Mouse (Mus musculus): ENCODE results near the gene Ccnd2. TPM values are rescaled to one million over a fixed set of nuclear protein-coding genes. Genes with fewer than 3 reads are reported as not detected.

The Ccnd2 gene
- total and polyA plus RNA-seq, 3 experiments = 67.3 to 407 (median 198) TPM

DNA sequence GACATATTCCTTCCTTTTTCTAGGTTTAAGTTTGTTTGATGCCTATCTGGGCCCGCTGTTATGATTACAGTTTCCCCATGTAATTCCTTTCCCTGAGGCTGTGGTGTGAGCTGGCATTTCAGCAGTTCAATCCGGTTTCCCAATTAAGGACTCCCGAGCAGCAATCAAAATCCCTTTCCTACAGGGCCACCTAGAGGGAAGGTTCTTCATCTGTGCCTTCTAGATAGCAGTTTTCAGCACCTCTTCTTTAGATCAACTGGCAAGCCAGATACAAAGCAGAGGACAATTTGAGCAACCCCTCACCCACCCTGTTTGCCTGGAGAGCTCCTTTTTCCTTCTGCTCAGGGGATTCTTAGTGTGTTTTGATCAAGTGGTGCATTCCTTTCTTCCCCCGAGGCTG is 65.3 kb downstream of the Ccnd2 start:
- Histone ChIP-seq H3K27me3 (ENCODE audit: control insufficient read depth in 1 of 2, insufficient read depth in 2 of 2, low read length in 2 of 2) (no peaks in the 10 kb centered on the region), H3K9ac (ENCODE audit: control insufficient read depth, low read depth, low read length, poor library complexity, severe bottlenecking) (no peak overlapping the region), H3K4me1 (ENCODE audit: control insufficient read depth in 1 of 2, insufficient read depth in 2 of 2, low read length in 2 of 2) (no peaks in the 10 kb centered on the region), H3K36me3 (ENCODE audit: control insufficient read depth in 1 of 2, insufficient read depth in 2 of 2, low read length in 2 of 2) (no peaks in the 10 kb centered on the region), H3K27ac (ENCODE audit: control insufficient read depth, low read depth, low read length) (no peak overlapping the region), H3K4me3 (ENCODE audit: control insufficient read depth in 1 of 2, insufficient read depth in 1 of 2, low read depth in 2 of 2, low read length in 2 of 2) (no peak overlapping the region), H3K79me2 (ENCODE audit: control insufficient read depth, insufficient read depth, low read length, poor library complexity) (no peaks in the 10 kb centered on the region), H3K9me3 (replicated peaks; ENCODE audit: insufficient read depth, low read length) (no peaks in the 10 kb centered on the region)
- TF ChIP-seq CTCF (IDR thresholded peaks at IDR 0.05 in 2 of 3, conservative IDR thresholded peaks at IDR 0.05 in 1 of 3; ENCODE audit: control insufficient read depth in 1 of 3, insufficient read depth in 1 of 3, low read depth in 2 of 3, low read length in 3 of 3, poor library complexity in 1 of 3, severe bottlenecking in 1 of 3) = peak; percentile 42 to 67 (median 55)
- TF ChIP-seq RAD21 (IDR thresholded peaks at IDR 0.05; ENCODE audit: low read depth, low read length) = peak; percentile 68
- peak; percentile 53 for TF ChIP-seq ZC3H11A (IDR thresholded peaks at IDR 0.05; ENCODE audit: low read depth, low read length)
- no peak for TF ChIP-seq ETS1 (IDR thresholded peaks at IDR 0.05; ENCODE audit: low read depth, low read length)
- TF ChIP-seq SMC3 (IDR thresholded peaks at IDR 0.05; ENCODE audit: low read depth, low read length) = peak; percentile 58
- peak; percentile 83 for DNase-seq (ENCODE audit: low read depth, low spot score)

DNA sequence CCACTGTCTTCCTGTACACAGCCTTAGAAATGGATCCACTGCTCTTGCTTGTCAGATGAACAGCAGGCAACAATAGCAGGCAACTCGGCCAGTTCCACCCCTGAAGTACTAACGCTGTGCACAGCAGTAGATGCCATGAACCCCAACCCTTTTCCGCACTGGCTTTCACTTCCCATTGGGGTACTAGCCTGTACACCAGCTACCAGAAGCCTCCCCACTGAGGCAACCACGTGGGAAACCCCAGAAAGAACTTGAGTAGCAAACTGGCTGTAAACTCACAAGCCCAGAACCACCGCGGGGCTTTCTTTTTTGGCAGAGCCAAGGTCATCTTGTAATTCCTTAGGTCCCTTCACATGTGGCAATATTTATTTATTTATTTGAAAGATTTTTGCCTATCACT is 70.2 kb downstream of the Ccnd2 start:
- no peak for DNase-seq (ENCODE audit: low read depth, low spot score)
- TF ChIP-seq MXI1 (IDR thresholded peaks at IDR 0.05; ENCODE audit: low read depth, low read length) (no peak), E2F4 (IDR thresholded peaks at IDR 0.05; ENCODE audit: borderline replicate concordance, low read depth, low read length) (no peak), TCF12 (IDR thresholded peaks at IDR 0.05; ENCODE audit: low read depth, low read length) (no peak), CHD1 (IDR thresholded peaks at IDR 0.05; ENCODE audit: low read depth, low read length) (no peak), ZMIZ1 (IDR thresholded peaks at IDR 0.05; ENCODE audit: low read depth, low read length) (no peak), EP300 (IDR thresholded peaks at IDR 0.05; ENCODE audit: low read depth in 1 of 2, low read length in 2 of 2) (no peak), USF2 (IDR thresholded peaks at IDR 0.05; ENCODE audit: borderline replicate concordance in 1 of 2, insufficient read depth in 1 of 2, low read depth in 1 of 2, low read length in 2 of 2) (no peak), USF1 (IDR thresholded peaks at IDR 0.05; ENCODE audit: low read depth, low read length) (no peak), HCFC1 (IDR thresholded peaks at IDR 0.05; ENCODE audit: low read depth, low read length) (no peak), POLR2AphosphoS5 (IDR thresholded peaks at IDR 0.05; ENCODE audit: borderline replicate concordance, low read depth, low read length) (no peak), SIN3A (IDR thresholded peaks at IDR 0.05; ENCODE audit: low read length) (no peak), NELFE (IDR thresholded peaks at IDR 0.05; ENCODE audit: low read depth, low read length) (no peak), GATA1 (IDR thresholded peaks at IDR 0.05; ENCODE audit: low read depth, low read length) (no peak)
- Histone ChIP-seq H3K27me3 (ENCODE audit: control insufficient read depth in 1 of 2, insufficient read depth in 2 of 2, low read length in 2 of 2) (no peaks in the 10 kb centered on the region), H3K79me2 (ENCODE audit: control insufficient read depth, insufficient read depth, low read length, poor library complexity) (no peaks in the 10 kb centered on the region), H3K4me3 (ENCODE audit: control insufficient read depth in 1 of 2, insufficient read depth in 1 of 2, low read depth in 2 of 2, low read length in 2 of 2) (no peak overlapping the region), H3K9ac (ENCODE audit: control insufficient read depth, low read depth, low read length, poor library complexity, severe bottlenecking) (no peak overlapping the region), H3K27ac (ENCODE audit: control insufficient read depth, low read depth, low read length) (no peak overlapping the region), H3K36me3 (ENCODE audit: control insufficient read depth in 1 of 2, insufficient read depth in 2 of 2, low read length in 2 of 2) (no peaks in the 10 kb centered on the region), H3K9me3 (replicated peaks; ENCODE audit: insufficient read depth, low read length) (no peaks in the 10 kb centered on the region), H3K4me1 (ENCODE audit: control insufficient read depth in 1 of 2, insufficient read depth in 2 of 2, low read length in 2 of 2) (no peaks in the 10 kb centered on the region)

Data from MEL (cell line).